Mouse (Mus musculus): ENCODE measurements around the gene Olfr461. TPM values are rescaled to one million over a fixed set of nuclear protein-coding genes. Genes with fewer than 3 reads are reported as not detected.

Gene Olfr461
- polyA plus RNA-seq (2017; shearing (Covaris generic)) = not detected

GRCm38 (mm10) chr6:40554950-40555349 is at the start of gene Olfr461:
Gene Olfr461 (minus strand): TSS chr6:40555050.

GRCm38 (mm10) chr6:40585645-40586044 is 30.8 kb upstream of the Olfr461 start, which contains the start of gene Clec5a:
Gene Clec5a (minus strand): TSS chr6:40585821.

GRCm38 (mm10) chr6:40569187-40569586 is 14.3 kb upstream of the Olfr461 start, which contains the start of gene Olfr460:
Gene Olfr460 (plus strand): TSS chr6:40569487.

GRCm38 (mm10) chr6:40519408-40519807 is 35.4 kb downstream of the Olfr461 start, which contains the start of gene Prss37:
Gene Prss37 (minus strand): TSS chr6:40519508.

GRCm38 (mm10) chr6:40493229-40493628 is 61.6 kb downstream of the Olfr461 start, which contains the start of gene Tas2r108:
Gene Tas2r108 (plus strand): TSS chr6:40493529.

Other genes with a start within 250 kb of the Olfr461 start
- 50.9 TPM for gene Agk, start 229.9 kb downstream of the Olfr461 start, polyA plus RNA-seq (2017; shearing (Covaris generic))
- gene E330009J07Rik, start 118.9 kb downstream of the Olfr461 start, polyA plus RNA-seq (2017; shearing (Covaris generic)) = 20.1 TPM
- gene Wee2, start 116.0 kb downstream of the Olfr461 start, polyA plus RNA-seq (2017; shearing (Covaris generic)) = not detected
- 121 TPM for gene Ssbp1, start 83.7 kb downstream of the Olfr461 start, polyA plus RNA-seq (2017; shearing (Covaris generic))
- not detected for gene Tas2r137, start 63.8 kb downstream of the Olfr461 start, polyA plus RNA-seq (2017; shearing (Covaris generic))
- gene Tas2r108, start 61.5 kb downstream of the Olfr461 start, polyA plus RNA-seq (2017; shearing (Covaris generic)) = not detected
- not detected for gene Prss37, start 35.5 kb downstream of the Olfr461 start, polyA plus RNA-seq (2017; shearing (Covaris generic))
- not detected for gene Olfr460, start 14.4 kb upstream of the Olfr461 start, polyA plus RNA-seq (2017; shearing (Covaris generic))
- not detected for gene Clec5a, start 30.8 kb upstream of the Olfr461 start, polyA plus RNA-seq (2017; shearing (Covaris generic))
- not detected for gene Tas2r138, start 58.3 kb upstream of the Olfr461 start, polyA plus RNA-seq (2017; shearing (Covaris generic))
- 0.10 TPM for gene Mgam, start 73.8 kb upstream of the Olfr461 start, polyA plus RNA-seq (2017; shearing (Covaris generic))